Mouse (Mus musculus): Measurements from ENCODE around the gene Foxj1. TPM values are rescaled to one million over a fixed set of nuclear protein-coding genes. Genes with fewer than 3 reads are reported as not detected.
"Not testable (repeated sequence)": the region's sequence is repeated elsewhere in the genome, so short reads cannot be mapped to it uniquely, and the experiment has no call there.

Foxj1 gene
- polyA plus RNA-seq, 1 experiment from 2014 or later, result 3.1 TPM

GRCm38 (mm10) chr11:116369051-116369450, 33.9 kb upstream of the Foxj1 start:
- 92% methylated on average over 14 of the region's 14 CpGs for WGBS
- DNase-seq (ENCODE audit: low spot score), result no peak
- no peaks in the 10 kb centered on the region for H3K9me3 ChIP-seq (ENCODE audit: control insufficient read depth, low read length)

GRCm38 (mm10) chr11:116368116-116368515, 32.9 kb upstream of the Foxj1 start:
- 17% methylated on average over 9 of the region's 9 CpGs for WGBS
- peak; percentile 84 for DNase-seq (ENCODE audit: low spot score)
- no peaks in the 10 kb centered on the region for H3K27me3 ChIP-seq (ENCODE audit: control insufficient read depth, insufficient read depth, low read length)
- no peak overlapping the region for H3K27ac ChIP-seq (ENCODE audit: low read depth, low read length)
- no peaks in the 10 kb centered on the region for H3K9me3 ChIP-seq (ENCODE audit: control insufficient read depth, low read length)
- H3K36me3 ChIP-seq (ENCODE audit: control insufficient read depth, insufficient read depth, low read length), result no peaks in the 10 kb centered on the region
- H3K4me2 ChIP-seq (ENCODE audit: low read depth), result no peak overlapping the region
- no peaks in the 10 kb centered on the region for H3K4me1 ChIP-seq (ENCODE audit: control insufficient read depth, insufficient read depth, low read length)
- H3K9ac ChIP-seq (ENCODE audit: low read length), result no peak overlapping the region
- no peak for ATAC-seq (ENCODE audit: insufficient read depth, low FRiP score, low TSS enrichment)
- no peak overlapping the region for H3K4me3 ChIP-seq (ENCODE audit: low read depth, low read length)

More at GRCm38 (mm10) chr11:116369051-116369450, 33.9 kb upstream of the Foxj1 start:
- H3K9ac ChIP-seq (ENCODE audit: low read length), result no peak overlapping the region
- no peak overlapping the region for H3K4me2 ChIP-seq (ENCODE audit: low read depth)
- no peaks in the 10 kb centered on the region for H3K4me1 ChIP-seq (ENCODE audit: control insufficient read depth, insufficient read depth, low read length)
- H3K27me3 ChIP-seq (ENCODE audit: control insufficient read depth, insufficient read depth, low read length), result no peaks in the 10 kb centered on the region
- H3K4me3 ChIP-seq (ENCODE audit: low read depth, low read length), result no peak overlapping the region
- H3K36me3 ChIP-seq (ENCODE audit: control insufficient read depth, insufficient read depth, low read length), result no peaks in the 10 kb centered on the region
- no peak overlapping the region for H3K27ac ChIP-seq (ENCODE audit: low read depth, low read length)
- no peak for ATAC-seq (ENCODE audit: insufficient read depth, low FRiP score, low TSS enrichment)

GRCm38 (mm10) chr11:116366647-116367046, 31.4 kb upstream of the Foxj1 start:
- no peak for ATAC-seq (ENCODE audit: insufficient read depth, low FRiP score, low TSS enrichment)
- WGBS, result 94% methylated on average over 1 of the region's 1 CpGs
- Histone ChIP-seq H3K27me3 (ENCODE audit: control insufficient read depth, insufficient read depth, low read length) (no peaks in the 10 kb centered on the region), H3K9me3 (ENCODE audit: control insufficient read depth, low read length) (no peaks in the 10 kb centered on the region), H3K4me3 (ENCODE audit: low read depth, low read length) (no peak overlapping the region), H3K9ac (ENCODE audit: low read length) (no peak overlapping the region), H3K36me3 (ENCODE audit: control insufficient read depth, insufficient read depth, low read length) (no peaks in the 10 kb centered on the region), H3K4me2 (ENCODE audit: low read depth) (no peak overlapping the region), H3K4me1 (ENCODE audit: control insufficient read depth, insufficient read depth, low read length) (no peaks in the 10 kb centered on the region), H3K27ac (ENCODE audit: low read depth, low read length) (no peak overlapping the region)
- no peak for DNase-seq (ENCODE audit: low spot score)

GRCm38 (mm10) chr11:116366124-116366523, 30.9 kb upstream of the Foxj1 start:
- no peaks in the 10 kb centered on the region for H3K27me3 ChIP-seq (ENCODE audit: control insufficient read depth, insufficient read depth, low read length)
- DNase-seq (ENCODE audit: low spot score) (no peak), ATAC-seq (ENCODE audit: insufficient read depth, low FRiP score, low TSS enrichment) (no peak)
- H3K36me3 ChIP-seq (ENCODE audit: control insufficient read depth, insufficient read depth, low read length), result no peaks in the 10 kb centered on the region
- H3K9ac ChIP-seq (ENCODE audit: low read length), result no peak overlapping the region
- 93% methylated on average over 2 of the region's 2 CpGs for WGBS
- no peak overlapping the region for H3K4me2 ChIP-seq (ENCODE audit: low read depth)
- no peak overlapping the region for H3K27ac ChIP-seq (ENCODE audit: low read depth, low read length)
- H3K4me3 ChIP-seq (ENCODE audit: low read depth, low read length), result no peak overlapping the region
- no peaks in the 10 kb centered on the region for H3K4me1 ChIP-seq (ENCODE audit: control insufficient read depth, insufficient read depth, low read length)
- no peaks in the 10 kb centered on the region for H3K9me3 ChIP-seq (ENCODE audit: control insufficient read depth, low read length)

DNA sequence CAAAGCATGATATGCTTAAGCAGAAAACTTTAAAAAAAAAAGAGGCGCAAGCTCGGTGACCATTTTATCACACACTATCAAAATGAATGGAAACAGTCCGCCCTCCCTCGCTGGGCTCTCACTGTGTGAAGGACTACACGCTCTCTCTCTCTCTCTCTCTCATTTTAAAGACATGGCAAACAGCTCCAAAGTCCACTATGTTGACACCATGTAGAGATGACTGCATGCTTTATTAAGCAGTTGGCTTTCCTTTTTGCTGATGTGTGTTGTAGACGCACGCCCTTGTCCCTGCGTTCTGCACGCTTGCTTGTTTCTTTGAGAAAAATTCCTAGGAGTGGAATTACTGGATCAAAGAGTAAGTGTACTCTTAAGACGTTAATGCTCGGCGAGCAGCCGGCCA, 30.2 kb upstream of the Foxj1 start:
- no peak overlapping the region for H3K27ac ChIP-seq (ENCODE audit: low read depth, low read length)
- H3K36me3 ChIP-seq (ENCODE audit: control insufficient read depth, insufficient read depth, low read length), result no peaks in the 10 kb centered on the region
- no peak overlapping the region for H3K9ac ChIP-seq (ENCODE audit: low read length)
- no peaks in the 10 kb centered on the region for H3K27me3 ChIP-seq (ENCODE audit: control insufficient read depth, insufficient read depth, low read length)
- no peaks in the 10 kb centered on the region for H3K9me3 ChIP-seq (ENCODE audit: control insufficient read depth, low read length)
- H3K4me3 ChIP-seq (ENCODE audit: low read depth, low read length), result no peak overlapping the region
- no peak for DNase-seq (ENCODE audit: low spot score)
- no peak overlapping the region for H3K4me2 ChIP-seq (ENCODE audit: low read depth)
- ATAC-seq (ENCODE audit: insufficient read depth, low FRiP score, low TSS enrichment), result no peak
- H3K4me1 ChIP-seq (ENCODE audit: control insufficient read depth, insufficient read depth, low read length), result no peaks in the 10 kb centered on the region
- WGBS, result 61% methylated on average over 13 of the region's 13 CpGs

DNA sequence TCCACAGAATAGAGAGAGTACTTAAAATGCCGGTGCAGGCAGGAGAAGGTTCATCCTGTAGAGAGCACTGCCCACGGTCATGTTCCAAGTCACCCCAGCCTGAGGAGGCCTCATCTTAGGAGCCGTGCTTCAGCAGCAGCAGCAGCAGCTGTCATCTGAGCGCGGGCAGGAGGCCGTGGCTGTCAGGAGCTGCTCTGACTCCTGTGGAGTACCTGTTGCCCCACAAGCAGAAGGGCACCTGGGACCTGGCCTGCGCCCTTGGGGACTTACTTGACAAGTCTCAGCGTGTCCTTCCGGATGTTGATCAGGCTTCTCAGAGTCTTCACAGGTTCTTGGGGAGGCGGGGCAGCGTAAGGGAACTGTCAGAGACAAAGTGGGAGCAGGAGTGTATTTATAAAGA, 26.8 kb upstream of the Foxj1 start:
- Histone ChIP-seq H3K9me3 (ENCODE audit: control insufficient read depth, low read length) (no peaks in the 10 kb centered on the region), H3K9ac (ENCODE audit: low read length) (no peak overlapping the region), H3K27ac (ENCODE audit: low read depth, low read length) (no peak overlapping the region), H3K4me3 (ENCODE audit: low read depth, low read length) (no peak overlapping the region), H3K4me2 (ENCODE audit: low read depth) (no peak overlapping the region), H3K4me1 (ENCODE audit: control insufficient read depth, insufficient read depth, low read length) (no peaks in the 10 kb centered on the region), H3K36me3 (ENCODE audit: control insufficient read depth, insufficient read depth, low read length) (no peaks in the 10 kb centered on the region; the same call in 1 of the 2 replicates), H3K27me3 (ENCODE audit: control insufficient read depth, insufficient read depth, low read length) (no peaks in the 10 kb centered on the region)
- DNase-seq (ENCODE audit: low spot score), result peak; percentile 4
- WGBS, result 61% methylated on average over 11 of the region's 11 CpGs
- ATAC-seq (ENCODE audit: insufficient read depth, low FRiP score, low TSS enrichment), result no peak

DNA sequence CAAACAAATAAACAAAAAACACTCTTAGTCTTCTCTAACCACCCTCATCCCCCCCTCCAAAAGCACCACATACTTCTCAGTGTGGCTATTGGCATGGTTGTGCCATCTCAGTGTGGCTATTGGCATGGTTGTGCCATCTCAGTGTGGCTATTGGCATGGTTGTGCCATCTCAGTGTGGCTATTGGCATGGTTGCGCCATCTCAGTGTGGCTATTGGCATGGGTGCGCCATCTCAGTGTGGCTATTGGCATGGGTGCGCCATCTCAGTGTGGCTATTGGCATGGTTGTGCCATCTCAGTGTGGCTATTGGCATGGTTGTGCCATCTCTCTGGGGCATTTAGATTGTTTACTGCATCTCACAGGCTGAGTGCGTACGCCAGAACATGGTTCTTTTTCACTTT, 25.7 kb upstream of the Foxj1 start:
- not testable (repeated sequence) for H3K4me3 ChIP-seq (ENCODE audit: low read depth, low read length)

GRCm38 (mm10) chr11:116359652-116360051, 24.5 kb upstream of the Foxj1 start:
- Histone ChIP-seq H3K27me3 (ENCODE audit: control insufficient read depth, insufficient read depth, low read length) (no peaks in the 10 kb centered on the region), H3K4me1 (ENCODE audit: control insufficient read depth, insufficient read depth, low read length) (no peaks in the 10 kb centered on the region), H3K27ac (ENCODE audit: low read depth, low read length) (no peak overlapping the region), H3K4me2 (ENCODE audit: low read depth) (no peak overlapping the region), H3K9ac (ENCODE audit: low read length) (no peak overlapping the region), H3K36me3 (ENCODE audit: control insufficient read depth, insufficient read depth, low read length) (peaks cover 3% of the 10 kb centered on the region), H3K9me3 (ENCODE audit: control insufficient read depth, low read length) (no peaks in the 10 kb centered on the region), H3K4me3 (ENCODE audit: low read depth, low read length) (no peak overlapping the region)
- ATAC-seq (ENCODE audit: insufficient read depth, low FRiP score, low TSS enrichment), result no peak
- no peak for DNase-seq (ENCODE audit: low spot score)
- WGBS, result 88% methylated on average over 12 of the region's 12 CpGs

More for the DNA sequence above, 25.7 kb upstream of the Foxj1 start:
- H3K9ac ChIP-seq (ENCODE audit: low read length); H3K36me3 ChIP-seq (ENCODE audit: control insufficient read depth, insufficient read depth, low read length); H3K4me1 ChIP-seq (ENCODE audit: control insufficient read depth, insufficient read depth, low read length); H3K4me2 ChIP-seq (ENCODE audit: low read depth); ATAC-seq (ENCODE audit: insufficient read depth, low FRiP score, low TSS enrichment); H3K27me3 ChIP-seq (ENCODE audit: control insufficient read depth, insufficient read depth, low read length); H3K9me3 ChIP-seq (ENCODE audit: control insufficient read depth, low read length); H3K27ac ChIP-seq (ENCODE audit: low read depth, low read length); DNase-seq (ENCODE audit: low spot score): not testable (repeated sequence)
- WGBS, result 94% methylated on average over 5 of the region's 5 CpGs

GRCm38 (mm10) chr11:116358926-116359637, 23.9 kb upstream of the Foxj1 start:
- Histone ChIP-seq H3K9ac (ENCODE audit: low read length) (no peak overlapping the region), H3K27ac (ENCODE audit: low read depth, low read length) (no peak overlapping the region), H3K36me3 (ENCODE audit: control insufficient read depth, insufficient read depth, low read length) (peaks cover 6% of the 10 kb centered on the region), H3K4me2 (ENCODE audit: low read depth) (no peak overlapping the region), H3K4me1 (ENCODE audit: control insufficient read depth, insufficient read depth, low read length) (no peaks in the 10 kb centered on the region), H3K27me3 (ENCODE audit: control insufficient read depth, insufficient read depth, low read length) (no peaks in the 10 kb centered on the region), H3K4me3 (ENCODE audit: low read depth, low read length) (no peak overlapping the region), H3K9me3 (ENCODE audit: control insufficient read depth, low read length) (no peaks in the 10 kb centered on the region)
- no peak for DNase-seq (ENCODE audit: low spot score)
- 72% methylated on average over 15 of the region's 15 CpGs for WGBS
- ATAC-seq (ENCODE audit: insufficient read depth, low FRiP score, low TSS enrichment), result no peak

Data from neural tube, embryonic 11.5 days (tissue).